Mouse (Mus musculus): Measurements from ENCODE around the gene Sash1. TPM values are rescaled to one million over a fixed set of nuclear protein-coding genes. Genes with fewer than 3 reads are reported as not detected.
"Not testable (repeated sequence)": the region's sequence is repeated elsewhere in the genome, so short reads cannot be mapped to it uniquely, and the experiment has no call there.

The Sash1 gene
- total and polyA plus RNA-seq, 3 experiments = 13.7 to 36.0 (median 25.1) TPM

- no peak for DNase-seq
These were observed 128.4 kb downstream of the Sash1 start for GRCm38 (mm10) chr10:8757429-8757931.

GRCm38 (mm10) chr10:8756604-8757354 lies 129.1 kb downstream of the Sash1 start:
- peak; percentile 54 for DNase-seq

- DNase-seq = no peak
These were observed 132.5 kb downstream of the Sash1 start for GRCm38 (mm10) chr10:8753377-8753776.

- peak; percentile 81 for DNase-seq
These were observed 133.4 kb downstream of the Sash1 start for GRCm38 (mm10) chr10:8752436-8752835.

GRCm38 (mm10) chr10:8749537-8749936 lies 136.3 kb downstream of the Sash1 start:
- no peak for DNase-seq

- DNase-seq = no peak
These were observed 138.2 kb downstream of the Sash1 start for GRCm38 (mm10) chr10:8747450-8748212.

GRCm38 (mm10) chr10:8746082-8746696 lies 139.7 kb downstream of the Sash1 start:
- no peak for DNase-seq

- DNase-seq = peak; percentile 79
These were observed 143.0 kb downstream of the Sash1 start for GRCm38 (mm10) chr10:8742872-8743271.

- DNase-seq = no peak
These were observed 144.4 kb downstream of the Sash1 start for GRCm38 (mm10) chr10:8741505-8741904.

- no peak for DNase-seq
These were observed 145.1 kb downstream of the Sash1 start for GRCm38 (mm10) chr10:8740797-8741196.

- DNase-seq = no peak
These were observed 156.2 kb downstream of the Sash1 start for GRCm38 (mm10) chr10:8729387-8730337.

- DNase-seq = no peak
These were observed 166.5 kb downstream of the Sash1 start for GRCm38 (mm10) chr10:8719345-8719744.

- DNase-seq = no peak
These were observed 167.0 kb downstream of the Sash1 start for GRCm38 (mm10) chr10:8718831-8719230.

- DNase-seq = no peak
These were observed 168.7 kb downstream of the Sash1 start for GRCm38 (mm10) chr10:8717171-8717570.

- DNase-seq = peak; percentile 78
These were observed 170.1 kb downstream of the Sash1 start for GRCm38 (mm10) chr10:8715679-8716284.

GRCm38 (mm10) chr10:8696636-8697035 lies 189.2 kb downstream of the Sash1 start:
- not testable (repeated sequence) for DNase-seq

- DNase-seq = peak; percentile 24
These were observed 191.8 kb downstream of the Sash1 start for GRCm38 (mm10) chr10:8693996-8694500.

- DNase-seq = no peak
These were observed 192.3 kb downstream of the Sash1 start for GRCm38 (mm10) chr10:8693561-8693960.

GRCm38 (mm10) chr10:8692531-8692930 lies 193.3 kb downstream of the Sash1 start:
- DNase-seq = no peak

GRCm38 (mm10) chr10:8686219-8686618 lies 199.7 kb downstream of the Sash1 start:
- no peak for DNase-seq

- DNase-seq = no peak
These were observed 200.6 kb downstream of the Sash1 start for GRCm38 (mm10) chr10:8685269-8685668.

All from adrenal gland, adult 2 months (tissue).